Mouse (Mus musculus) midbrain, embryonic 14.5 days (tissue): ENCODE measurements around the gene Crocc2. TPM values are rescaled to one million over a fixed set of nuclear protein-coding genes. Genes with fewer than 3 reads are reported as not detected.
A peak's percentile ranks its signal among the peaks of the same experiment; 100 is the strongest.

Experiments used
- ATAC-seq: fragments of 200-750 bp; cut with Nextera tagmentation; 2 replicates; pipeline ENCODE4 v1.8.0; 2017; ENCODE audit warnings: moderate number of reproducible peaks, moderate library complexity; ENCODE audit not compliant: low FRiP score, low TSS enrichment
- DNase-seq: peaks from one replicate; pipeline ENCODE4 v3.0.0-alpha.2; 2015
- H3K27ac ChIP-seq: fragments of 300-500 bp; sonication (generic); replicated peaks from 2 replicates; pipeline ENCODE4 v1.5.1; 2014; ENCODE audit warnings: mild to moderate bottlenecking, low read depth, low read length, moderate library complexity
- H3K27me3 ChIP-seq: fragments of 300-500 bp; sonication (generic); 2 replicates; pipeline ENCODE4 v1.6.1; 2014; ENCODE audit warnings: low read length, control low read depth, mixed read lengths; ENCODE audit not compliant: control insufficient read depth, insufficient read depth
- H3K36me3 ChIP-seq: fragments of 300-500 bp; sonication (generic); 2 replicates; pipeline ENCODE4 v1.6.1; 2014; ENCODE audit warnings: low read length, control low read depth; ENCODE audit not compliant: control insufficient read depth, insufficient read depth
- H3K4me1 ChIP-seq: fragments of 300-500 bp; sonication (generic); 2 replicates; pipeline ENCODE4 v1.6.1; 2014; ENCODE audit warnings: mild to moderate bottlenecking, antibody characterized with exemption, low read length, control low read depth; ENCODE audit not compliant: control insufficient read depth, insufficient read depth
- H3K4me2 ChIP-seq: fragments of 300-500 bp; sonication (generic); 2 replicates; pipeline ENCODE4 v1.6.1; 2014; ENCODE audit warnings: mild to moderate bottlenecking, low read length, moderate library complexity
- H3K4me3 ChIP-seq: fragments of 300-500 bp; sonication (generic); replicated peaks from 2 replicates; pipeline ENCODE4 v1.5.1; 2014; ENCODE audit warnings: low read depth, low read length
- H3K9ac ChIP-seq: fragments of 300-500 bp; sonication (generic); replicated peaks from 2 replicates; pipeline ENCODE4 v1.6.1; 2014; ENCODE audit warnings: mild to moderate bottlenecking, low read length, moderate library complexity
- H3K9me3 ChIP-seq: fragments of 300-500 bp; sonication (generic); 2 replicates; pipeline ENCODE4 v1.6.1; 2016; ENCODE audit warnings: low read length, control low read depth, mixed read lengths; ENCODE audit not compliant: control insufficient read depth
- WGBS: fragments of 180-500 bp; shearing (Covaris S2); extraction: QIAGEN DNeasy Blood & Tissue Kit; methylation state at CpG from one replicate; pipeline ENCODE4 v1.1.7; 2014; 5-methylcytosine and 5-hydroxymethylcytosine counted together
- polyA plus RNA-seq: library from polyadenylated mRNA; unstranded; fragments of >200 nt; fragmentation: Nextera tagmentation; extraction: Ambion mirVana; gene quantifications from 2 replicates; pipeline ENCODE4 v1.2.1, GENCODE M21; 2014

Gene Crocc2
- polyA plus RNA-seq: 0.05 and 0.09 TPM in 2 replicates

GRCm38 (mm10) chr1:93168295-93168775 is at the start of gene Crocc2:
Crocc2 (plus strand) TSS chr1:93168725.
- no peak for ATAC-seq
- no peak within 1 kb of the TSS for H3K9ac ChIP-seq
- H3K4me1 ChIP-seq: no peaks in the 10 kb centered on the region
- H3K36me3 ChIP-seq: no peaks in the 10 kb centered on the region
- no peak within 1 kb of the TSS for H3K27ac ChIP-seq
- H3K4me3 ChIP-seq: no peak within 1 kb of the TSS
- H3K9me3 ChIP-seq: no peaks in the 10 kb centered on the region
- DNase-seq: peak; percentile 34
- no peak within 1 kb of the TSS for H3K4me2 ChIP-seq
- WGBS: 27% methylated on average over 10 of the region's 10 CpGs
- no peaks in the 10 kb centered on the region for H3K27me3 ChIP-seq

GRCm38 (mm10) chr1:93118816-93119215 is 49.7 kb upstream of the Crocc2 start:
- no peaks in the 10 kb centered on the region for H3K9me3 ChIP-seq
- no peak for DNase-seq
- H3K4me1 ChIP-seq: peaks cover 12% of the 10 kb centered on the region
- no peaks in the 10 kb centered on the region for H3K27me3 ChIP-seq
- H3K4me3 ChIP-seq: no peak overlapping the region
- no peak for ATAC-seq
- no peak overlapping the region for H3K27ac ChIP-seq
- WGBS: 38% methylated on average over 4 of the region's 4 CpGs
- no peaks in the 10 kb centered on the region for H3K36me3 ChIP-seq
- H3K9ac ChIP-seq: no peak overlapping the region
- H3K4me2 ChIP-seq: no peak overlapping the region

- no peaks in the 10 kb centered on the region for H3K4me1 ChIP-seq
- ATAC-seq (no peak), DNase-seq (no peak)
- 82% methylated on average over 11 of the region's 11 CpGs for WGBS
- no peak overlapping the region for H3K27ac ChIP-seq
- no peak overlapping the region for H3K4me2 ChIP-seq
- H3K27me3 ChIP-seq: no peaks in the 10 kb centered on the region
- no peaks in the 10 kb centered on the region for H3K36me3 ChIP-seq
- H3K9me3 ChIP-seq: no peaks in the 10 kb centered on the region
- no peak overlapping the region for H3K4me3 ChIP-seq
- no peak overlapping the region for H3K9ac ChIP-seq
These were observed 45.2 kb upstream of the Crocc2 start for GRCm38 (mm10) chr1:93123179-93123854.

- Histone ChIP-seq H3K4me1 (no peaks in the 10 kb centered on the region), H3K9me3 (no peaks in the 10 kb centered on the region), H3K4me3 (no peak overlapping the region), H3K36me3 (no peaks in the 10 kb centered on the region), H3K4me2 (no peak overlapping the region), H3K9ac (no peak overlapping the region), H3K27me3 (no peaks in the 10 kb centered on the region), H3K27ac (no peak overlapping the region)
- no peak for DNase-seq
- WGBS: 80% methylated on average over 8 of the region's 8 CpGs
- ATAC-seq: no peak
These were observed 44.5 kb upstream of the Crocc2 start for GRCm38 (mm10) chr1:93124066-93124465.

GRCm38 (mm10) chr1:93125256-93125655 is 43.3 kb upstream of the Crocc2 start:
- Histone ChIP-seq H3K4me3 (no peak overlapping the region), H3K36me3 (no peaks in the 10 kb centered on the region), H3K27me3 (no peaks in the 10 kb centered on the region), H3K9ac (no peak overlapping the region), H3K4me2 (no peak overlapping the region), H3K27ac (no peak overlapping the region), H3K9me3 (no peaks in the 10 kb centered on the region), H3K4me1 (no peaks in the 10 kb centered on the region)
- no peak for ATAC-seq
- 75% methylated on average over 5 of the region's 5 CpGs for WGBS
- no peak for DNase-seq

- Histone ChIP-seq H3K4me1 (no peaks in the 10 kb centered on the region), H3K4me2 (no peak overlapping the region), H3K27me3 (no peaks in the 10 kb centered on the region), H3K36me3 (no peaks in the 10 kb centered on the region), H3K27ac (no peak overlapping the region), H3K9me3 (no peaks in the 10 kb centered on the region), H3K9ac (no peak overlapping the region), H3K4me3 (no peak overlapping the region)
- DNase-seq: no peak
- 88% methylated on average over 8 of the region's 8 CpGs for WGBS
- ATAC-seq: no peak
These were observed 40.3 kb upstream of the Crocc2 start for GRCm38 (mm10) chr1:93128209-93128608.

GRCm38 (mm10) chr1:93128710-93129349 is 39.7 kb upstream of the Crocc2 start:
- Histone ChIP-seq H3K36me3 (no peaks in the 10 kb centered on the region), H3K4me2 (no peak overlapping the region), H3K27me3 (no peaks in the 10 kb centered on the region), H3K4me1 (no peaks in the 10 kb centered on the region), H3K4me3 (no peak overlapping the region), H3K9me3 (no peaks in the 10 kb centered on the region), H3K27ac (no peak overlapping the region), H3K9ac (no peak overlapping the region)
- WGBS: 29% methylated on average over 6 of the region's 6 CpGs
- DNase-seq (peak; percentile 72), ATAC-seq (no peak)

- H3K9ac ChIP-seq: no peak overlapping the region
- H3K9me3 ChIP-seq: no peaks in the 10 kb centered on the region
- H3K27ac ChIP-seq: no peak overlapping the region
- WGBS: 77% methylated on average over 10 of the region's 10 CpGs
- H3K4me2 ChIP-seq: no peak overlapping the region
- DNase-seq: no peak
- no peak for ATAC-seq
- no peaks in the 10 kb centered on the region for H3K36me3 ChIP-seq
- H3K4me1 ChIP-seq: no peaks in the 10 kb centered on the region
- no peak overlapping the region for H3K4me3 ChIP-seq
- H3K27me3 ChIP-seq: no peaks in the 10 kb centered on the region
These were observed 38.1 kb upstream of the Crocc2 start for GRCm38 (mm10) chr1:93130242-93130983.
